Mouse (Mus musculus) embryonic facial prominence, embryonic 11.5 days (tissue): ENCODE measurements at regions not wholly inside any gene's neighbourhood (a gene's known extent, or its start where the extent isn't known, plus 50 kb on each side); places are given as distances from the start of the nearest gene placed in this dataset.

ENCODE experiments used
- ATAC-seq: fragments of 200-750 bp; cut with Nextera tagmentation; replicated peaks from 2 replicates; pipeline ENCODE4 v1.8.0; 2017; ENCODE audit warnings: low read depth; ENCODE audit not compliant: insufficient number of reproducible peaks, low FRiP score, low TSS enrichment
- DNase-seq: peaks from one replicate; pipeline ENCODE4 v3.0.0-alpha.2; 2015; ENCODE audit warnings: low spot score
- H3K27ac ChIP-seq: fragments of 300-500 bp; sonication (generic); replicated peaks from 2 replicates; pipeline ENCODE4 v1.5.1; 2014; ENCODE audit warnings: mild to moderate bottlenecking, low read depth, low read length, control low read depth
- H3K27me3 ChIP-seq: fragments of 300-500 bp; sonication (generic); 2 replicates; pipeline ENCODE4 v1.6.1; 2014; ENCODE audit warnings: mild to moderate bottlenecking, low read length, moderate library complexity, mixed read lengths; ENCODE audit not compliant: control insufficient read depth, insufficient read depth
- H3K36me3 ChIP-seq: fragments of 300-500 bp; sonication (generic); replicated peaks from 2 replicates; pipeline ENCODE4 v1.6.1; 2014; ENCODE audit warnings: low read depth, mild to moderate bottlenecking, low read length, moderate library complexity, mixed read lengths; ENCODE audit not compliant: control insufficient read depth, insufficient read depth
- H3K4me1 ChIP-seq: fragments of 300-500 bp; sonication (generic); 2 replicates; pipeline ENCODE4 v1.6.1; 2014; ENCODE audit warnings: low read length, mixed read lengths; ENCODE audit not compliant: control insufficient read depth, insufficient read depth
- H3K4me2 ChIP-seq: fragments of 300-500 bp; sonication (generic); 2 replicates; pipeline ENCODE4 v1.6.1; 2014; ENCODE audit warnings: low read depth, mild to moderate bottlenecking, control low read depth, low read length, moderate library complexity
- H3K4me3 ChIP-seq: fragments of 300-500 bp; sonication (generic); 2 replicates; pipeline ENCODE4 v1.5.1; 2014; ENCODE audit warnings: low read depth, low read length, control low read depth
- H3K9ac ChIP-seq: fragments of 300-500 bp; sonication (generic); replicated peaks from 2 replicates; pipeline ENCODE4 v1.6.1; 2014; ENCODE audit warnings: mild to moderate bottlenecking, control low read depth, low read length
- H3K9me3 ChIP-seq: fragments of 300-500 bp; sonication (generic); replicated peaks from 2 replicates; pipeline ENCODE4 v1.6.1; 2016; ENCODE audit warnings: mild to moderate bottlenecking, low read length, inconsistent platforms, mixed read lengths; ENCODE audit not compliant: control insufficient read depth
- WGBS: fragments of 180-500 bp; shearing (Covaris S2); extraction: QIAGEN DNeasy Blood & Tissue Kit; methylation state at CpG from one replicate; pipeline ENCODE4 v1.1.7; 2014; 5-methylcytosine and 5-hydroxymethylcytosine counted together

DNA sequence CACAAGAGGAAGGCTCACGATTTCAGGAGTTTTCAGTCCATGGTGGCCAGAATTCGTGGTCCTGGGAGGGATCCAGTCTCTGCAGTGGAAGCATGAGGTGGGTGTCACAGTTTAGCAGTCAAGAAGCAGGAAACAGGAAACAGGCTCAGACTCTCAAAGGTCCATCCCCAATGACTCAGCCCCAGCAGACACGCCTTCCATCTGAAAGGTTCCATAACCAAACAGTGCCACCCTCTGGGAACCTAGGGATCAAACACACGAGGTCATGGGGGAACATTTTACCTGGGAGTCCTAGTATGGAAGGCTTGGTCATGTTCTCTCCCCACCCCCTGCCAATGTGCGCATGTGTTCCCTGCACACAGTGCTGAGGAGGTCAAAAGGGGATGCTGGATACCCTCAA is 279.4 kb downstream of the Med13l start:
- Histone ChIP-seq H3K27ac (no peak overlapping the region), H3K4me3 (no peak overlapping the region), H3K4me1 (peaks cover 3% of the 10 kb centered on the region; the same call in 1 of the 2 replicates), H3K27me3 (no peaks in the 10 kb centered on the region), H3K36me3 (no peaks in the 10 kb centered on the region), H3K4me2 (no peak overlapping the region), H3K9me3 (no peaks in the 10 kb centered on the region), H3K9ac (no peak overlapping the region)
- DNase-seq (no peak), ATAC-seq (no peak)
- whole genome bisulfite sequencing, result 73% methylated on average over 5 of the region's 5 CpGs

- H3K36me3 ChIP-seq, result no peaks in the 10 kb centered on the region
Observed at GRCm38 (mm10) chr5:118841210-118842016, 280.9 kb downstream of the Med13l start.

DNA sequence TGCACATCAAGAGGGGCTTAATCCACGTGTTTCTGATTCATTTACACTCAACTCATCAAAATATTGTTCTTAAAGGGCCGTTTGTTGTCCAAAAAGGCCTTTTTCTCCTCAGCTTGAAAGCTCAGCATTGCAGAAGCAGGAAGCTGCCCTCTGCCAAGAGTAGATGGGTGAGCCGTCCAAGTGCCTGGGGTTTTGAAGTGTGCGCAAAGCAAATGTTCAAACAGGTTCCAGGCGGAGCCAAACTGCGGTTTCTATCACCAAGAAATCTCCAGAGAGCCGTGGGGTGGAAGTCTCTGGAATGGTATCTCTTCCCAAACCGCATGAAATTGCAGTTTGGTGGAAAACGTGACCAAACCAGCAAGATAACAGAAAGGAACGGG is 281.5 kb downstream of the Med13l start:
- no peaks in the 10 kb centered on the region for H3K36me3 ChIP-seq
- DNase-seq, result no peak
- H3K4me1 ChIP-seq, result peaks cover 3% of the 10 kb centered on the region; the same call in 1 of the 2 replicates
- H3K9me3 ChIP-seq, result no peaks in the 10 kb centered on the region
- no peak overlapping the region for H3K9ac ChIP-seq
- H3K4me2 ChIP-seq, result no peak overlapping the region
- H3K27ac ChIP-seq, result no peak overlapping the region
- no peak overlapping the region for H3K4me3 ChIP-seq
- H3K27me3 ChIP-seq, result no peaks in the 10 kb centered on the region
- WGBS, result 58% methylated on average over 10 of the region's 10 CpGs
- no peak for ATAC-seq

More at GRCm38 (mm10) chr5:118841210-118842016, 280.9 kb downstream of the Med13l start:
- Histone ChIP-seq H3K27me3 (no peaks in the 10 kb centered on the region), H3K27ac (no peak overlapping the region), H3K9ac (no peak overlapping the region), H3K4me3 (no peak overlapping the region), H3K9me3 (no peaks in the 10 kb centered on the region), H3K4me2 (no peak overlapping the region), H3K4me1 (peaks cover 3% of the 10 kb centered on the region; the same call in 1 of the 2 replicates)
- 76% methylated on average over 21 of the region's 21 CpGs for WGBS
- DNase-seq, result no peak
- ATAC-seq, result no peak

GRCm38 (mm10) chr5:118857001-118857400 is 296.5 kb downstream of the Med13l start:
- Histone ChIP-seq H3K27me3 (no peaks in the 10 kb centered on the region), H3K9me3 (no peaks in the 10 kb centered on the region), H3K36me3 (no peaks in the 10 kb centered on the region), H3K9ac (no peak overlapping the region), H3K4me1 (no peaks in the 10 kb centered on the region), H3K4me3 (no peak overlapping the region), H3K4me2 (no peak overlapping the region), H3K27ac (no peak overlapping the region)
- DNase-seq (no peak), ATAC-seq (no peak)
- WGBS, result 62% methylated on average over 12 of the region's 12 CpGs

DNA sequence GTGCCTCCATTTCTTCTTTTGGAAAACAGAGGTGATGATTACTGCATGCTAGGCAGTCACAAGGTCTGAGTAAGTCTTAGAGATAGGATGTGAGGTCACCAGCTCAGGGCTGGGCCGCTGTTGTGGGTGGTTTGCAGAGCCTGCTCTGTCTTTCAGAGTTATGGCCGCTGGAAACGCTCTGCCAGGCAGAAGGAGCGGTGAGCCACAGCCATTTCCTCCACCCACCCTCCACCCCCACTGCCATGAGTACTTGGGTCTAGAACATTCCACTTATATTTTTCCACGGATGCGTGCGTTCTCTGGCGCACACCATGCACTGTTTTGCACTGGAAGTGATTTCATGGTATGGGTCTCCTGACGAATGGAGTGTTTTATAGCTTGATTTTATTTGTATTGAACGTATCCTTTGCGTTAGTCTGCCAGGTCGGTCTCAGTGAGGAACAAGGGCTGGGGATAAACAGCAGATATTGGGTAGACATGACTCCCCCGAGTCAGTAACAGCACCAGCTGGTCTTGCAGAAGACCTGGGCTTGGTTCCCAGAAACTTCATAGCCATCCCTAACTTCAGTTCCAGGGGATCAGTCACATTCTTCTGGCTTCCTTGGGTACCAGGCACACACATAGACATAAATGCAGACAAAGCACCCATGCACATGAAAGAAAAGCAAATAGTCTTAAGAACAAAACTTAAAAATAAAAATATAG is 300.8 kb downstream of the Med13l start:
- no peak for ATAC-seq
- no peaks in the 10 kb centered on the region for H3K36me3 ChIP-seq
- whole genome bisulfite sequencing, result 90% methylated on average over 13 of the region's 13 CpGs
- no peaks in the 10 kb centered on the region for H3K4me1 ChIP-seq
- no peaks in the 10 kb centered on the region for H3K9me3 ChIP-seq
- H3K9ac ChIP-seq, result no peak overlapping the region
- H3K4me2 ChIP-seq, result no peak overlapping the region
- H3K4me3 ChIP-seq, result no peak overlapping the region
- no peak overlapping the region for H3K27ac ChIP-seq
- no peaks in the 10 kb centered on the region for H3K27me3 ChIP-seq
- DNase-seq, result no peak

DNA sequence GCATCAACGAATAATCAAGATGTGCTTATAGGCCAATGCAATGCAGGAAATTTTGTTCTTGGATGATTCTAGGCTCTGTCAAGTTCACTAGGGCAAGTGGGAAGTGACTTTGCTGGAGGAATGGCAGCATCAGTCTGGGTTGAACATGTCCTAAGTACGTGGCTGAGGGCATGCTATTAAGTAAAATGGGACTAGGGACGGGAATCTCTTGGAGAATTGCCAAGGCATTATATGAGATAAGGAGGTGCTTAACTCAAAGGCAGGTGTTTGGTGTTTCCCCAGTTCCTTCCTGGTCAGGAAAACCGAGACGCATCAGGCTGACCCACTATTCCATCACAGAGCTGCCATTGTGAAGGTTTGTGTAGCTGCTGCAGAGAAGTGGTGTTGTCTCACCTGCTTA is 307.0 kb downstream of the Med13l start:
- Histone ChIP-seq H3K36me3 (no peaks in the 10 kb centered on the region), H3K9me3 (no peaks in the 10 kb centered on the region), H3K27me3 (no peaks in the 10 kb centered on the region), H3K4me3 (no peak overlapping the region), H3K9ac (no peak overlapping the region), H3K27ac (no peak overlapping the region), H3K4me2 (no peak overlapping the region), H3K4me1 (no peaks in the 10 kb centered on the region)
- no peak for ATAC-seq
- DNase-seq, result no peak
- 82% methylated on average over 5 of the region's 5 CpGs for WGBS

GRCm38 (mm10) chr5:118869330-118869729 is 308.9 kb downstream of the Med13l start:
- Histone ChIP-seq H3K4me3 (no peak overlapping the region), H3K9me3 (no peaks in the 10 kb centered on the region), H3K27me3 (no peaks in the 10 kb centered on the region), H3K9ac (no peak overlapping the region), H3K27ac (no peak overlapping the region), H3K4me2 (no peak overlapping the region), H3K4me1 (no peaks in the 10 kb centered on the region), H3K36me3 (no peaks in the 10 kb centered on the region)
- ATAC-seq, result no peak
- WGBS, result 67% methylated on average over 9 of the region's 9 CpGs
- DNase-seq, result no peak

GRCm38 (mm10) chr5:118873871-118874270 is 313.4 kb downstream of the Med13l start:
- ATAC-seq, result no peak
- no peaks in the 10 kb centered on the region for H3K4me1 ChIP-seq
- H3K9ac ChIP-seq, result no peak overlapping the region
- H3K27ac ChIP-seq, result no peak overlapping the region
- no peak overlapping the region for H3K4me3 ChIP-seq
- H3K36me3 ChIP-seq, result no peaks in the 10 kb centered on the region
- no peak for DNase-seq
- 42% methylated on average over 7 of the region's 7 CpGs for WGBS
- H3K9me3 ChIP-seq, result no peaks in the 10 kb centered on the region
- no peak overlapping the region for H3K4me2 ChIP-seq
- peaks cover 3% of the 10 kb centered on the region; the same call in 1 of the 2 replicates for H3K27me3 ChIP-seq
